Mouse (Mus musculus) layer of hippocampus, postnatal 25 days (tissue): ENCODE data around the gene Ankrd65. TPM values are rescaled to one million over a fixed set of nuclear protein-coding genes. Genes with fewer than 3 reads are reported as not detected.

Experiments used
- DNase-seq, 2 experiments: peaks; one replicate each; pipeline ENCODE4 v3.0.0; 2022; ENCODE audit warnings: mixed read lengths in 2 of 2, low spot score in 1 of 2; ENCODE audit errors: extremely low spot score in 1 of 2
- microRNA-seq, 2 experiments: library from miRNA; unstranded; fragments of <30 nt; microRNA quantifications; one replicate each; pipeline ENCODE4 v1.2.0; 2021
- total RNA-seq, 2 experiments: library from RNA; stranded (reverse); gene quantifications; 2 replicates each; pipeline ENCODE4 v1.2.3; 2021

Ankrd65 gene
- total RNA-seq, 2 experiments from 2014 or later = not detected

- DNase-seq = no peak
These were observed 53.0 kb downstream of the Ankrd65 start for GRCm38 (mm10) chr4:155843231-155843630.

DNA sequence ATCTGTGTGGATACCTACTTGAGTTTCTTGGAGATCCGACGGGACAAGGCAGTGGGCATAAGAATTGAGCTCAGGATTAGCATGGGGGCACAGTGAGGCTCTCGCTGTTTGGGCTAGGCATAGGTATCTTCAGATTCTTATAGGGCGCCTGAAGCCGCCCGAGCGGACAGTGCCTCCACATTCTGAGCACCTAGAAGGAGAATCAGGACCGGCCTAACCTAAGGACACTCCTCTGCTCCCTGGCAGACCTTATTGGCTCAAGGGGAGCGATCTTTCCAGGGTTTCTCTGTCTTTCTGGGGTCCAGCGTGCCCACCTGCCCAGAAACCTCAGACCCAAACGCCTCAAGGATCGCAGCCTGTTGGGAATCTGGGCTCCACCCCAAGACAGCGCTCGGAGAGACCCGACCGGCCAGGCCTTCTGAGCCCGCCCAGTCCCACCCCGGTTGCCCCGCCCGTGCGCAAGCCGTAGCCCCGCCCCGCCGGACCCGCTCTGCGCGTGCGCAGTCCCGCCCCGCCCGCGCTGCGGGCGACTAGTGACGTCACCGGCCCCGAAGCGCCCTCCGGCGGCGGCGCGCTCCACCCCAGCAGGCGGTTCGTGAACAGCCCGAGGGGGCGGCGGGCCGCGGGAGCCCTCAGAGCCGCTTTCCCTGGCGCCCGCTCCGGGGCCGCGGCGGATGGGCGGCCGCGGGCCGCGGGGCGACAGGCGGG lies 56.8 kb downstream of the Ankrd65 start, which contains the start of gene Dvl1:
Gene Dvl1 (plus strand): TSS at position 532 of the 708 bp plus-strand sequence.
- peak; percentile 96 to 98 for DNase-seq

DNA sequence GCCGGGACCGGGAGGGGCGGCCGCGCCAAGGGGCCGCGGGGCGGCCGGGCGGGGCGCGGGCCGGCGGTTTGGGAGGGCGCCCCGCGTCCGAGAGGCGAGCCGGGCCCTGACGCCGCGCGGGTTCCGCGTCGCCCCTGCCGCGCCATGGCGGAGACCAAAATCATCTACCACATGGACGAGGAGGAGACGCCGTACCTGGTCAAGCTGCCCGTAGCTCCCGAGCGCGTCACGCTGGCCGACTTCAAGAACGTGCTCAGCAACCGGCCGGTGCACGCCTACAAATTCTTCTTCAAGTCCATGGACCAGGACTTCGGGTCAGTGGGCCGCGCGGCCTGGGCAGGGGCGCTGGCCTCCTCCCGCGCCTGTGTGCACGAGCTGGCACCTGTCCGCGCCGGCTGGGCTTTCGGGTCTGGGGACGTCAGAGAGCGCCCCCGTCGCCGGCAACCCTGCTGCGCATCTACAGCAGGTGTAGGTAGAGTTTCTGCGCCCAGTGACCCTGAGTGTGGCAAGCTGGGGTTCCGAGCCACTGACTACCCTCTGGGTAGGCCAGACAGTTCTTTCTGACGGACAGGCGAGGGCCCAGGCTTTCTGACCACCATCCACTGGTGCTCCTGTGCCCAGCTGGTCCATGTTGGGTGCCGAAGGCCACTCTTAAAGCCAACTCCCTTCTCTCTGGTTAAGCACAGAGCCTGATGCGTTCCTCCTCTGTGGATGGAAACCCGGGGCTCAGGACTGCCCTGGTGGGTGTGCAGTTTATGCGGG lies 57.5 kb downstream of the Ankrd65 start:
- DNase-seq = no peak

GRCm38 (mm10) chr4:155848434-155849095 lies 58.3 kb downstream of the Ankrd65 start:
- no peak for DNase-seq

Small RNA genes within 50 kb of the gene (microRNA-seq; reads per million reads assigned to microRNA genes)
- gene Gm27743 = 0 reads per million in 2 experiments

Other genes with a start within 250 kb of the Ankrd65 start
- gene Nadk, start 228.1 kb upstream of the Ankrd65 start, total RNA-seq = 10 to 100 TPM; 67.1 to 68.5 TPM
- gene Slc35e2, start 189.0 kb upstream of the Ankrd65 start, total RNA-seq = 10 to 100 TPM; 41.5 to 42.5 TPM
- 10 to 100 TPM; 41.1 to 47.3 TPM for gene Cdk11b, start 165.6 kb upstream of the Ankrd65 start, total RNA-seq
- not detected for gene Gm10563, start 145.0 kb upstream of the Ankrd65 start, total RNA-seq
- gene Mmp23, start 137.1 kb upstream of the Ankrd65 start, total RNA-seq = 1 to 10 TPM; 2.7 to 3.0 TPM
- gene Mib2, start 121.2 kb upstream of the Ankrd65 start, total RNA-seq = 100 to 1,000 TPM in 1 of 2 experiments, 10 to 100 TPM in 1; 96.6 to 109 TPM
- gene Fndc10, start 96.1 kb upstream of the Ankrd65 start, total RNA-seq = 10 to 100 TPM; 23.9 to 27.5 TPM
- gene Ssu72, start 85.6 kb upstream of the Ankrd65 start, total RNA-seq = 10 to 100 TPM; 78.8 to 84.0 TPM
- 10 to 100 TPM; 38.0 to 39.7 TPM for gene Tmem240, start 55.6 kb upstream of the Ankrd65 start, total RNA-seq
- 10 to 100 TPM; 47.5 to 56.3 TPM for gene Atad3a, start 29.3 kb upstream of the Ankrd65 start, total RNA-seq
- 10 to 100 TPM in 1 of 2 experiments, 1 to 10 TPM in 1; 9.7 to 10.3 TPM for gene Vwa1, start 15.7 kb upstream of the Ankrd65 start, total RNA-seq
- gene Tmem88b, start 4.6 kb upstream of the Ankrd65 start, total RNA-seq = 10 to 100 TPM; 31.3 to 33.9 TPM
- gene Mrpl20, start 12.4 kb downstream of the Ankrd65 start, total RNA-seq = 10 to 100 TPM; 82.3 to 93.0 TPM
- 10 to 100 TPM; 72.2 to 91.2 TPM for gene Ccnl2, start 22.1 kb downstream of the Ankrd65 start, total RNA-seq
- gene Aurkaip1, start 40.8 kb downstream of the Ankrd65 start, total RNA-seq = 100 to 1,000 TPM in 1 of 2 experiments, 10 to 100 TPM in 1; 95.9 to 105 TPM
- gene Mxra8, start 49.2 kb downstream of the Ankrd65 start, total RNA-seq = 1 to 10 TPM; 7.5 to 7.7 TPM
- 10 to 100 TPM; 75.6 to 77.2 TPM for gene Dvl1, start 57.0 kb downstream of the Ankrd65 start, total RNA-seq
- gene Tas1r3, start 72.9 kb downstream of the Ankrd65 start, total RNA-seq = under 1 TPM; 0.31 to 0.32 TPM
- gene Cptp, start 79.0 kb downstream of the Ankrd65 start, total RNA-seq = 10 to 100 TPM; 29.7 to 33.0 TPM
- 10 to 100 TPM; 35.6 to 36.4 TPM for gene Ints11, start 79.1 kb downstream of the Ankrd65 start, total RNA-seq
- gene Pusl1, start 101.3 kb downstream of the Ankrd65 start, total RNA-seq = 10 to 100 TPM; 58.3 to 69.5 TPM
- gene Acap3, start 101.4 kb downstream of the Ankrd65 start, total RNA-seq = 100 to 1,000 TPM; 127 to 145 TPM
- 10 to 100 TPM; 71.5 to 73.6 TPM for gene Ube2j2, start 153.4 kb downstream of the Ankrd65 start, total RNA-seq
- gene C1qtnf12, start 171.9 kb downstream of the Ankrd65 start, total RNA-seq = 10 to 100 TPM; 16.7 to 17.7 TPM
- gene B3galt6, start 202.2 kb downstream of the Ankrd65 start, total RNA-seq = 10 to 100 TPM; 10.4 to 11.2 TPM
- 100 to 1,000 TPM; 180 to 193 TPM for gene Sdf4, start 202.4 kb downstream of the Ankrd65 start, total RNA-seq
- gene Tnfrsf4, start 223.4 kb downstream of the Ankrd65 start, total RNA-seq = 1 to 10 TPM; 1.0 to 2.2 TPM
- not detected for gene Tnfrsf18, start 235.7 kb downstream of the Ankrd65 start, total RNA-seq